Mouse (Mus musculus) testis, postnatal 14 days (tissue): ENCODE data around the gene Rnf166.

Experiments used
- DNase-seq: peaks from one replicate; pipeline ENCODE4 v3.0.0; 2021; ENCODE audit warnings: low spot score

Rnf166 gene

DNA sequence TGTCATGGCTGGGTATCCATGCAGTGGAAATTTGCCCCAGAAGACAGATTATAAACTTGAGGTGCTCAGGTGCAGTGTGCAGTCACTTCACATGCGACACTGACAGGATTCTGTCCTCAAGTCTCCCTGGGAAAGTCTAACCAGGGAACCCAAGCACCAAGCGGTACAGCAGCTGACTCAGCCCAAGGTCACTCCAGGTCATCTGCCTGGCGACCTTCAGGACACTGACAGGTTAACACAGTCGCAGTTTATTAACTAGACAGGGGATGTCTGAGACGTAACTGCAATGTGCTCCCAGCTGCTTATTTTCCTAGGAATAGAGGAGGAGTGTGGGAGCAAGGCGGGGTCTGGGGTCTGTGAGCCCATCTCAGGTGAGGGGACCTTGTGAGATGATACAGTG lies 6.5 kb downstream of the Rnf166 start:
- DNase-seq = no peak

- no peak for DNase-seq
Observed at GRCm38 (mm10) chr8:122467816-122468215, 8.0 kb downstream of the Rnf166 start.

DNA sequence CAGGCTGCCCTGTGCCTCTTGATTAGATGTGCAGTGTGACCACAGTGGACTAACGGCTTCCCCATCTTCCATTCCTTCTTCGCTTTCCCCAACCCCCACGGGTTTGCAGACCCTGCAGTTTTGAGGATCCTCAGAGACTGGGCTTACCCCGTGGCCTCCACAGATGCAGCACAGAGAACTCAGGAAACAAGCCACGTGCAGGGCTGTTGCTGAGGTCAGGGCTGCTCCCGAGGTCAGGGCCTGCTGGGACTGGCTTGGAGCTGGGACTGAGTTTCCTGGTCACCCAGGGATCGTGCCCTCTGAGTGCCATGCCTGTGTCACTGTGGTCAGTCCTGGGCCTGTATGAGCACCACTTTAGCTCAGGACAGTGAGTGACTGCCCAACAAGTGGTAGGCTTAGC lies 10.9 kb downstream of the Rnf166 start:
- no peak for DNase-seq

GRCm38 (mm10) chr8:122463651-122464640 lies 11.9 kb downstream of the Rnf166 start:
- DNase-seq = no peak

DNA sequence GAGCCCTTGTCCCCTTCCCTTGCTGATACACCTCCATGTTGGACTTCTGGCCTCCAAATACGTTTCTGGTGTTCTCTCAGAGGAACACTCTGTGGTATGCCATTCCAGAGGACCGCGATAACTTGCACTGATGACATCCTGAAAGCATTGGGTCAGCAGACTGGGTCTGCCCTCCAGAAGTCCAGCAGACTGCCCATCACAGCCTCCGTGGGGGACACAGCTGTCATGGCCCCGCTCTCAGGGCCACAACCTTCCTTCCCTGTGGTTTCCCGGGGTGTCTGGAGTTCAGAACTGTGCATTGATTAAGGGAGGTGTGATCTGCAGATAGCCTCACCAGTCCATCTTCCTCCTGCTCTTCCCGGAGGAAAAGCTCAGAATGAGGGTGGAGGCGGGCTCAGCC lies 13.4 kb downstream of the Rnf166 start:
- no peak for DNase-seq

GRCm38 (mm10) chr8:122461473-122462148 lies 14.3 kb downstream of the Rnf166 start:
- DNase-seq = no peak

DNA sequence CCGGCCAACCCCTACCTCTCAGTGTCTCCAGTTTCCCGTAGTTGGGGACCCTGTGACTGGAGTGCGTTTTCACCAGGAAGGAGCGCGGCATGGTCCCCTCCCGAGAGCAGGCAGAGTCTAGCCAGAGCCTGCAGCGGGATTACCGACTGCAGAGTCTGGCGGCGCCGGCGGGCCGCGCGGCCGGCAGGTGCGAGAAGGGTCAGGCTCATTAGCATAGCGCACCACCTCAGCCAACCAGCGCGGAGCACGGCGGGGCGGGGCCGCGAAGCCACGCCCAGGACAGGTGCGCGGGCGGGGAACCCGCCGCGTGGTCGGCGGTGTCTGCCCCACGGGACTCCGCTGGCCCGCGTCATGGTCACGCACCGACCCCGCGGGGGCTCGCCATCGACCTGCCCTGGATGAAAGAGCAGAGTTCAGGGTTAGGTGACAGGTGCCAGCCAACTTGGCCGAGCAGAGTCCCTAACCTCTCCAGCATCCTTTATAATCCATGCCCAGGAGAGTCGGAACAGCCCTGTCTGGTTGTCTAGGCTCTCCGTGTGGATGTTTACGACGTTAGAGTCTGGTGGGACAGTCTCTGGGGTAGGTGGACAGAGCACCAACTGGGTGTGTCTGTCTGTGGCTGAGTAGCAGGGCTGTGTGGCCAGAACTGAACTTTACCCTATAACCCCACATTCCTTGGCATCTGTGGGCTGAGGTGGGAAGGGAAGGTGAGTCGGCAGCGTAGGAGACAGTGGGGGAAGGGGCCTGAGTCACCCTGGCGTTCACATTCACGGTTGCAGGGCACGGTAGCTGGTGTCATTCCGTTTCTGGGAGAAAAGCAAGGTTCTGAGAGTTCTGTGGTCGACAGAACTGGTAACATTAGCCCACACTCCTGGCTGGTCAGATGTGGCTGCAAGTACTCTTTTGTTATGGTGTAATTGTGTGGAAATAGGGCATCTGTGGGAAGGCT lies 15.1 kb downstream of the Rnf166 start, which contains the start of gene Snai3:
Snai3 (minus strand) TSS at position 210 of the 949 bp plus-strand sequence.
- DNase-seq = peak; percentile 83

DNA sequence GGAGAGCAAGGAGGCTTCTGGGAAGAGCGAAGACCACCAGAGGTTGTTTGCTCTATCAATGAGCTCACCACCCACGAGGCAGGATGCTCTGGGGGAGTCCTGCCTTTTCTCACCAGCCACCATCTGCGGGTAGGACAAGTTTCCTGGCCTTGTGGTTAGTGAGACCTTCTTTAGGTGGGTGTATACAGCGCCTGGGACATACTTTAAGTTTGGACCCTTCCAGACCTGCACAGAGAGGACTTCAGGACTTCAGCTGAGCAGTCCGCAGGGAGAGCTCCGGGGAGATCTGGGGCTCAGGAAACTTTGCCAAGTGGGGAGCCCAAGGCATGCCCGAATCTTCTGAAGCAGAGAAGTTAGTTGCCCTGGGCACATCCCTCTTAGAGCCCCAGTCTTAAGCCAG lies 15.9 kb downstream of the Rnf166 start:
- DNase-seq = no peak

DNA sequence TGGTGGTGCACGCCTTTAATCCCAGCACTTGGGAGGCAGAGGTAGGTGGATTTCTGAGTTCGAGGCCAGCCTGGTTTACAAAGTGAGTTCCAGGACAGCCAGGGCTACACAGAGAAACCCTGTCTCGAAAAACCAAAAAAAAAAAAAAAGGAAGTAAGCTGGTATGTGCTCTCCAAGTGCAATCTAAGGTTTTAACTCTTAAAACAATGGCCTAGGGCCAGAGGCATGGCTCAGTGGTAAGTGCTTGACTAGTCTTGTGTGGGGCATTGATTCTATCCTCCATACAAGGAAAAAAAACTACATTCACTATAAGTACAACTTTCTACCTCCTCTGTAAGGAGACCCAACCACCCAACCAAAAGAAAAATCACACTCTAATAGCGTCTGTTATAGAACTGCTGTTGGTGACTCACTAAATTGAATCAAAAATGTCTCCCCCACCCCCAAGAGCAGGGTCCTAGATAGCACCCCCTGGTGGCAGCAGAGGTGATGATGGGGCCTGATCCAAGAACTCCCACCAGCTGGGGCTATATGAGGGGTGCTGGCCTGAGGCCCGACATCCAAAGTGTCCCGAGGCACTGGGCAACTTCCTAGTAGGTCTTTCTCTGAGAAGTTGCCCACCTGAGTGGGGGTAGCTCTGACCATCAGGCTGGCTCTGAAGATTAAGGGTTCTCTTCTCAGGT lies 16.5 kb downstream of the Rnf166 start:
- DNase-seq = no peak

DNA sequence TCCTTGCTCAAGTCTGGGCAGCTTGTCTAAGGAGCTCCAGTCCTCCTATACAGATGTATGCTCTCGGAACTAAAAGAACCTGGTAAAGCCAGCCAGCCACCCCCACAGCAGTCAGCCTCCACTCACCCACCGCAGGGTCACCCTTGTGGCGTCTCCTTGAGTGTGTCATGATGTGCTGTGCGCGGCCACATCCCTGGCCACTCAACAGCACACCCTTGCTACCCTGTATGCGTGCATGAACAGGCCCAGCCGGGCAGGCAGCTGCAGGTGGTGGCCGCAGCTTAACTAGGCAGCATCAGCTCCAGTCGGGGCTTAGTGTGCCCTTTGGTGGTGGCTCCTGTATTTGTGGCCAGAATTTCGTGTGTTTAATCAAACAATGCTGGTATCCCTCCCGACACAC lies 18.7 kb downstream of the Rnf166 start:
- no peak for DNase-seq

GRCm38 (mm10) chr8:122454409-122454808 lies 21.5 kb downstream of the Rnf166 start:
- no peak for DNase-seq

DNA sequence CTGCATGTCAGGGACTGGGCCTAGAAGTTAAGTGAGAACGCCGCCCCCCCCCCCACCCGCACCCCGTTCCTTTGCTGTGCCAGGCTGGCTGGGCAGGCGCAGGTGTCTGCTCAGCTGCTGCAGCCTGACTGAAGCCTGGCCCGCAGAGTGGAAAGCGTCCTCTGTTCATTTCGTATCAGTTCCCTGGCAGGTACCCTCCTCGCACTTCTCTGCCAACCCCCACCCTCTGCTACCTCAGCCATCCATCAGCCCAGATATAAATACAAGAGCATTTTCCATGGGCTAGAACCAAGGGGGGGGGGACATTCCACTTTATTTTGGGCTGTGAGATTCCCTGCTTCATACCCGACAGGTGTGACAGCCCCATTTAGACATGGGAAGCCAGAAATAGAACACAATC lies 23.7 kb downstream of the Rnf166 start:
- DNase-seq = no peak

DNA sequence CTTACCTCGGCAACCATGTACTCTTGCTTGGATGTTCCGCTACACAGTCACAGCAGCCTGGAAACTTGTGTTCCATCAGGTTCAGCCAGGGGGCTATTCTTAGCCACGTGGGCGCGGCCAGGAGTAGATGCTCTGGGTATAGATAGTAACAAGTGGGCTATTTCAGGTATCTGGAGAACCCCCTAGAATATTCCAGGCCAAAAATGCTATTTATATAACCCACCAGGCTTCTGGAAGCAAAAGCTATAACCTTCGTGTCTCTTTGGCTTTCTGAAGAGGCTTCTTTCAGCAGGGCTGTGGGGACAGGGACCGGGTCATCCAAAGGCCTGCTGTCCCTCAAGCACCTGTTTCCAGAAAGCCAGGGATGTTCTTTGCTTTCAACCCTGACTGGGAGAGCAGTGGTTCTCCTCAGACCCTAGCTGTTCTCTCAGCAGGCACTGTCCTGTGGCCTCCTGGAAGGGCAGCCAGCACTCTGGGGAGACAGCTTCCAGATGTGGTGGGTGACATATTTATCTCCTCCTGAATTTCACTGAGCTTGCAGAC lies 24.6 kb downstream of the Rnf166 start:
- no peak for DNase-seq

DNA sequence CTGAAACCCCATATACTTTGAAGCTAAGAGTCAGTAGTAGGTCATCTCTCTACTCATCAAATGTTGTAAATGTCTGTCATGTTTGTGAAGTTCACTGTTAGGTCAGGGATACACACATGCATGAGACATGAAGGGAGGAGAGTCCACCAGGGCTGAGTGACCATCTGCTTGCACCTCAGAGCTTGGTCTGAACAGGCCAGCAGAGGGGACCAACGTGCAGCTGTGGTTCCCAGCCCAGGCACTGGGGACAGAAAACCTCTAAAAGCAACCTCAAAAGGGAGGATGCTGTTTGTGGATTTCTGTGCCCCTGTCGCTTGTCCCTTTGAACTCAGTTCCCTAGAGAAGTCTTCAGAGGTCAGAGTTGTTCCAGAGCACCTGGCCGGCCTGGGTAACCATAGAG lies 30.7 kb downstream of the Rnf166 start:
- DNase-seq = no peak

- DNase-seq = peak; percentile 70
Observed at GRCm38 (mm10) chr8:122444058-122444748, 31.7 kb downstream of the Rnf166 start.

- peak; percentile 98 for DNase-seq
Observed at GRCm38 (mm10) chr8:122443262-122444006, 32.4 kb downstream of the Rnf166 start, which contains the start of gene Mvd. TSS of gene Mvd (minus strand) at chr8:122443422.

GRCm38 (mm10) chr8:122442781-122443180 lies 33.1 kb downstream of the Rnf166 start:
- no peak for DNase-seq

GRCm38 (mm10) chr8:122442356-122442755 lies 33.5 kb downstream of the Rnf166 start:
- DNase-seq = no peak

- DNase-seq = no peak
Observed at GRCm38 (mm10) chr8:122441326-122441725, 34.5 kb downstream of the Rnf166 start.

DNA sequence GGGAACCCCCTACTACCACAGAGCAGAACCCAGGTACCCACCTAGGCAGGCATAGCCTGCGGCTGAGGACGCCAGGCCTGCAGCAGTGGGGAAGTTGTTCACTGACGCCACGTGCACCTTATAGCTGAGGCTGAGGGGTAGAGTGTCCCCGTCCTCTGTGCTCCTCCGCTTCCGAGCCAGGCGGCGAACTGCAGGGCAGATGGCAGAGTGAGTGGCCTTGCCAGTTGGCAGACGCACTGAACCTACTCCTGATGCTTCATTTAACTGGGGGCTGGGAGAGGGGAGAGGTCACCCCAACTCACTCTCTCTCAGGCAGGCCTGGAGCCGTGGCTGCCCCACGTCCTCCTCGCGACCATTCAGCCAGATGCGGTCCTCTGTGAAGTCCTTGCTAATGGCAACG lies 36.5 kb downstream of the Rnf166 start:
- DNase-seq = no peak
